Mouse (Mus musculus): ENCODE measurements around the gene Eps8l3. TPM values are rescaled to one million over a fixed set of nuclear protein-coding genes. Genes with fewer than 3 reads are reported as not detected.

Gene Eps8l3
- polyA plus RNA-seq, 1 experiment, result not detected

- no peak overlapping the region for H3K4me3 ChIP-seq (ENCODE audit: insufficient read depth, low read length)
- TF ChIP-seq POLR2A (IDR thresholded peaks at IDR 0.05; ENCODE audit: borderline replicate concordance, low read depth, low read length) (no peak), CTCF (IDR thresholded peaks at IDR 0.05; ENCODE audit: low read depth, low read length) (no peak)
- no peak overlapping the region for H3K27ac ChIP-seq (ENCODE audit: insufficient read depth, low read depth, low read length)
- peaks cover 3% of the 10 kb centered on the region for H3K4me1 ChIP-seq (ENCODE audit: control insufficient read depth, insufficient read depth, low read length)
Measured at GRCm38 (mm10) chr3:107839855-107840254, 37.2 kb upstream of the Eps8l3 start.

GRCm38 (mm10) chr3:107840855-107841254 lies 36.2 kb upstream of the Eps8l3 start:
- H3K4me3 ChIP-seq (ENCODE audit: insufficient read depth, low read length), result no peak overlapping the region
- no peak for TF ChIP-seq POLR2A (IDR thresholded peaks at IDR 0.05; ENCODE audit: borderline replicate concordance, low read depth, low read length)
- TF ChIP-seq CTCF (IDR thresholded peaks at IDR 0.05; ENCODE audit: low read depth, low read length), result no peak
- no peak overlapping the region for H3K27ac ChIP-seq (ENCODE audit: insufficient read depth, low read depth, low read length)
- H3K4me1 ChIP-seq (ENCODE audit: control insufficient read depth, insufficient read depth, low read length), result peaks cover 3% of the 10 kb centered on the region

- H3K4me3 ChIP-seq (ENCODE audit: insufficient read depth, low read length), result no peak overlapping the region
- H3K27ac ChIP-seq (ENCODE audit: insufficient read depth, low read depth, low read length), result no peak overlapping the region
- H3K4me1 ChIP-seq (ENCODE audit: control insufficient read depth, insufficient read depth, low read length), result peaks cover 3% of the 10 kb centered on the region
- TF ChIP-seq CTCF (IDR thresholded peaks at IDR 0.05; ENCODE audit: low read depth, low read length) (no peak), POLR2A (IDR thresholded peaks at IDR 0.05; ENCODE audit: borderline replicate concordance, low read depth, low read length) (no peak)
Measured at GRCm38 (mm10) chr3:107841370-107841769, 35.7 kb upstream of the Eps8l3 start.

- Histone ChIP-seq H3K4me1 (ENCODE audit: control insufficient read depth, insufficient read depth, low read length) (no peaks in the 10 kb centered on the region), H3K27ac (ENCODE audit: insufficient read depth, low read depth, low read length) (no peak overlapping the region), H3K4me3 (ENCODE audit: insufficient read depth, low read length) (no peak overlapping the region)
- TF ChIP-seq CTCF (IDR thresholded peaks at IDR 0.05; ENCODE audit: low read depth, low read length) (no peak), POLR2A (IDR thresholded peaks at IDR 0.05; ENCODE audit: borderline replicate concordance, low read depth, low read length) (no peak)
Measured at GRCm38 (mm10) chr3:107843406-107843805, 33.6 kb upstream of the Eps8l3 start.

- H3K4me3 ChIP-seq (ENCODE audit: insufficient read depth, low read length), result no peak overlapping the region
- no peaks in the 10 kb centered on the region for H3K4me1 ChIP-seq (ENCODE audit: control insufficient read depth, insufficient read depth, low read length)
- TF ChIP-seq POLR2A (IDR thresholded peaks at IDR 0.05; ENCODE audit: borderline replicate concordance, low read depth, low read length) (no peak), CTCF (IDR thresholded peaks at IDR 0.05; ENCODE audit: low read depth, low read length) (no peak)
- no peak overlapping the region for H3K27ac ChIP-seq (ENCODE audit: insufficient read depth, low read depth, low read length)
Measured at GRCm38 (mm10) chr3:107844001-107844400, 33.0 kb upstream of the Eps8l3 start.

- Histone ChIP-seq H3K4me3 (ENCODE audit: insufficient read depth, low read length) (no peak overlapping the region), H3K4me1 (ENCODE audit: control insufficient read depth, insufficient read depth, low read length) (peaks cover under 1% of the 10 kb centered on the region; the same call in 1 of the 2 replicates), H3K27ac (ENCODE audit: insufficient read depth, low read depth, low read length) (no peak overlapping the region)
- TF ChIP-seq CTCF (IDR thresholded peaks at IDR 0.05; ENCODE audit: low read depth, low read length), result no peak
- no peak for TF ChIP-seq POLR2A (IDR thresholded peaks at IDR 0.05; ENCODE audit: borderline replicate concordance, low read depth, low read length)
Measured at GRCm38 (mm10) chr3:107844499-107844898, 32.5 kb upstream of the Eps8l3 start.

- TF ChIP-seq POLR2A (IDR thresholded peaks at IDR 0.05; ENCODE audit: borderline replicate concordance, low read depth, low read length) (no peak), CTCF (IDR thresholded peaks at IDR 0.05; ENCODE audit: low read depth, low read length) (no peak)
- Histone ChIP-seq H3K4me1 (ENCODE audit: control insufficient read depth, insufficient read depth, low read length) (peaks cover 4% of the 10 kb centered on the region; the same call in 1 of the 2 replicates), H3K27ac (ENCODE audit: insufficient read depth, low read depth, low read length) (no peak overlapping the region), H3K4me3 (ENCODE audit: insufficient read depth, low read length) (no peak overlapping the region)
Measured at GRCm38 (mm10) chr3:107846175-107846574, 30.9 kb upstream of the Eps8l3 start.

- H3K27ac ChIP-seq (ENCODE audit: insufficient read depth, low read depth, low read length), result no peak overlapping the region
- TF ChIP-seq POLR2A (IDR thresholded peaks at IDR 0.05; ENCODE audit: borderline replicate concordance, low read depth, low read length) (no peak), CTCF (IDR thresholded peaks at IDR 0.05; ENCODE audit: low read depth, low read length) (no peak)
- no peak overlapping the region for H3K4me3 ChIP-seq (ENCODE audit: insufficient read depth, low read length)
Measured at GRCm38 (mm10) chr3:107846835-107847234, 30.2 kb upstream of the Eps8l3 start.

GRCm38 (mm10) chr3:107848126-107848525 lies 28.9 kb upstream of the Eps8l3 start:
- peaks cover 12% of the 10 kb centered on the region; the same call in 1 of the 2 replicates for H3K4me1 ChIP-seq (ENCODE audit: control insufficient read depth, insufficient read depth, low read length)
- TF ChIP-seq CTCF (IDR thresholded peaks at IDR 0.05; ENCODE audit: low read depth, low read length), result no peak
- TF ChIP-seq POLR2A (IDR thresholded peaks at IDR 0.05; ENCODE audit: borderline replicate concordance, low read depth, low read length), result no peak
- no peak overlapping the region for H3K27ac ChIP-seq (ENCODE audit: insufficient read depth, low read depth, low read length)
- no peak overlapping the region for H3K4me3 ChIP-seq (ENCODE audit: insufficient read depth, low read length)

More at GRCm38 (mm10) chr3:107846835-107847234, 30.2 kb upstream of the Eps8l3 start:
- peaks cover 4% of the 10 kb centered on the region; the same call in 1 of the 2 replicates for H3K4me1 ChIP-seq (ENCODE audit: control insufficient read depth, insufficient read depth, low read length)

- Histone ChIP-seq H3K4me1 (ENCODE audit: control insufficient read depth, insufficient read depth, low read length) (peaks cover 21% of the 10 kb centered on the region), H3K4me3 (ENCODE audit: insufficient read depth, low read length) (no peak overlapping the region), H3K27ac (ENCODE audit: insufficient read depth, low read depth, low read length) (no peak overlapping the region)
- TF ChIP-seq POLR2A (IDR thresholded peaks at IDR 0.05; ENCODE audit: borderline replicate concordance, low read depth, low read length) (no peak), CTCF (IDR thresholded peaks at IDR 0.05; ENCODE audit: low read depth, low read length) (no peak)
Measured at GRCm38 (mm10) chr3:107849000-107849692, 27.9 kb upstream of the Eps8l3 start.

Measured in bone marrow macrophage, adult 2 months (primary cell).